Mouse (Mus musculus): ENCODE measurements around the gene Etl4.

DNA sequence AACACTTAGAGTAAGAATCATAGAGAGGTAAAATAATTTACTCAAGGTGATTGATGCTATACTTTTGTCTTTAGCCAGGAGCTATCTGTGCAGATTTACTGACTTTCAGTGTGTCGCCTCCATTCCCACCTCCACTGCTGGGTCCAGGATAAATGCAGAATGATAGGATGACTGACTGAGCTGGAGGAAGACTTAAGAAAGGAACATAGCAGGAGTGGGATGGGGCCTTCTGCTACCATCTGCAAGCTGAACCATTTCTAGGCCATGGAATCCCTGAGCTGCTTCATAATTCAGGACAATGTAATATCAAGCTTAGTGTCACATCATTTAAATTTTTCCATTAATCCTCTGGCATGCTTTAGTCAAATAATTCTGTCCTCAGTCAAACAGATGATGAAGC is 20.4 kb downstream of the Etl4 start:
- no peak for TF ChIP-seq POLR2A (IDR thresholded peaks at IDR 0.05; ENCODE audit: insufficient read depth, low read depth, low read length)
- no peak for TF ChIP-seq CTCF (IDR thresholded peaks at IDR 0.05)
- no peak for TF ChIP-seq EP300 (IDR thresholded peaks at IDR 0.05; ENCODE audit: insufficient read depth, low read depth, low read length)

All from heart, adult 2 months (tissue).